Mouse (Mus musculus): ENCODE measurements around the gene Bub1. TPM values are rescaled to one million over a fixed set of nuclear protein-coding genes. Genes with fewer than 3 reads are reported as not detected.

Gene Bub1
- polyA plus RNA-seq, 1 experiment from 2014 or later, result 39.7 TPM

DNA sequence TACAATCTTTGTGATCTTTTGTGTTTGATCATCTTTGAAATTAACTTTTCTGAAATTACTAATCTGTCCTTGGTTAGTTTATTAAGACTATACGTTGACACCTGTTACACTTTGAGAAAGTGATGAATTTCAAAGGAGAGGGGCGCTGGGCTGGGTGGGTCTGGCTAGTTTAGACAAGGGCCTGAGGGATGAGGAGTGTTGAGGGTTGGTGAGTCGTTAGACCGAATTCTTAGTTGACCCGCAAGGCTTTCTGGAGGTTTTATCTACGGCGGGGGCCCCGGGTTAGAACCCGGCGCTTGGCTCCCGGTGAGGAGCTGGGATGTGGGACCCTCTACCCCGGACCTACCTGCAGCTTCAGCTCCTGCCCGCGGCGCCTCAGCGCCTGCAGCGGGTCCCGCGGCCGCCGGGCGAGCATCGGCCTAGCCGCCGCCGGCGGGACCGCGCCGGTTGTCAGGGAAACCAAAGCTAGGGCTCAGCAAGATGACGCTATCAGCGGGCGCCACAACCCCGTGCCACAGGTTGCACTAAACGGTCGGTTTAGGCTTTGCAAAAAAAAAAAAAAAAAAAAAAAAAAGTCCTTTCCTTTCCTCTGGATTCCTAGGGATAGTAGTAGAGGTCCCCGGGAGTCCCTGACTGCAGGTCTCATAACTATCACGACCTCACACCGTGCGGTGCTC is 43.1 kb downstream of the Bub1 start, which contains the start of gene Nphp1:
TSS of gene Nphp1 (minus strand) at position 458 of the 677 bp plus-strand sequence.
- Histone ChIP-seq H3K4me2 (ENCODE audit: low read depth, low read length) (peak within 1 kb of the TSS; percentile 58), H3K27ac (ENCODE audit: low read length) (0 out of 2 replicates have a peak within 1 kb of the TSS, but pooled peaks have one; percentile 50), H3K9me3 (replicated peaks; ENCODE audit: control insufficient read depth, low read length) (no peaks in the 10 kb centered on the region), H3K36me3 (ENCODE audit: control insufficient read depth, insufficient read depth, low read length) (no peaks in the 10 kb centered on the region), H3K4me1 (ENCODE audit: control insufficient read depth, insufficient read depth, low read length) (peaks cover 6% of the 10 kb centered on the region; the same call in 1 of the 2 replicates), H3K27me3 (ENCODE audit: control insufficient read depth, insufficient read depth, low read length) (no peaks in the 10 kb centered on the region), H3K9ac (ENCODE audit: low read length) (peak within 1 kb of the TSS; percentile 87), H3K4me3 (replicated peaks; ENCODE audit: low read length) (peak within 1 kb of the TSS; percentile 86)
- ATAC-seq (ENCODE audit: insufficient read depth, low FRiP score), result peak; percentile 78
- WGBS, result under 1% methylated on average over 40 of the region's 40 CpGs

DNA sequence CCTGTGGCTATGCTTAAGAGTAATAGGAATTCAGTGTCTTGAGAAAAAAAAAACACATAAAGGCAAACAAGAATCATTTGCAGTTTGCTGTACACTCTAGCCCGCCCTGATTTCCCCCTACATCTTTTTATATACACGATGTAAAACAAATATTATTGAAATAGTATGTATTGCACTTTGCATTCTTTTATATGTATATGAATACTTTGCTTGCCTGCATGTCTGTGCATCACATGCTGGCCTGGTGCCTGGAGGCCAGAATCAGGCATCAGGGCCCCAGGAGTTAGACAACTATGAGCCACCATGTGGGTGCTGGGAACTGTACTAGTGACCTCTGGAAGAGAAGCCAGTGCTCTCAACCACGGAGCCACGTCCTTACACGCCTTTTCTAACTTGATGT is 44.4 kb downstream of the Bub1 start:
- no peaks in the 10 kb centered on the region for H3K36me3 ChIP-seq (ENCODE audit: control insufficient read depth, insufficient read depth, low read length)
- no peak overlapping the region for H3K4me2 ChIP-seq (ENCODE audit: low read depth, low read length)
- H3K27me3 ChIP-seq (ENCODE audit: control insufficient read depth, insufficient read depth, low read length), result no peaks in the 10 kb centered on the region
- H3K27ac ChIP-seq (ENCODE audit: low read length), result no peak overlapping the region
- peaks cover 6% of the 10 kb centered on the region; the same call in 1 of the 2 replicates for H3K4me1 ChIP-seq (ENCODE audit: control insufficient read depth, insufficient read depth, low read length)
- no peak overlapping the region for H3K4me3 ChIP-seq (replicated peaks; ENCODE audit: low read length)
- no peaks in the 10 kb centered on the region for H3K9me3 ChIP-seq (replicated peaks; ENCODE audit: control insufficient read depth, low read length)
- 83% methylated on average over 5 of the region's 5 CpGs for WGBS
- H3K9ac ChIP-seq (ENCODE audit: low read length), result no peak overlapping the region
- ATAC-seq (ENCODE audit: insufficient read depth, low FRiP score), result no peak

DNA sequence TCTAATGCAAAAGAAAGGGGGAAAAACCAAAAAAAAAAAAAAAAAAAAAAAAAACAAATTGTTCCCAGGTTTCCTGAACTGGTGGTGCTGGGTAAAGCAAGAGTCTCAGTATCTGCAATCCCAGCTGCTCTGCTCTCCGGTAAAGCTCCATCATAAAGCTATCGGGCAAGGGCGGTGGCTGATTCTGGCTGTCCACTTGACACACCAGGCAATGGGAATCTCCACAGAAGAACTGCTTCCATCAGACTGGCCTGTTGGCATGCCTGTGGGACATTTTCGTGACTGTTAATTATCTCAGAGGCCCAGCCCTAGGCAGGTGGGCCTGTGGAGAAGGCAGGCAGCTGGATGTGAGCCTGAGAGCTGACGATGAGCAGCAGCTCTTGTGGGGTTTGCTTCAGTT is 53.2 kb downstream of the Bub1 start:
- no peaks in the 10 kb centered on the region for H3K4me1 ChIP-seq (ENCODE audit: control insufficient read depth, insufficient read depth, low read length)
- no peak overlapping the region for H3K27ac ChIP-seq (ENCODE audit: low read length)
- WGBS, result 83% methylated on average over 5 of the region's 5 CpGs
- no peaks in the 10 kb centered on the region for H3K9me3 ChIP-seq (replicated peaks; ENCODE audit: control insufficient read depth, low read length)
- no peak overlapping the region for H3K4me2 ChIP-seq (ENCODE audit: low read depth, low read length)
- H3K4me3 ChIP-seq (replicated peaks; ENCODE audit: low read length), result no peak overlapping the region
- no peaks in the 10 kb centered on the region for H3K27me3 ChIP-seq (ENCODE audit: control insufficient read depth, insufficient read depth, low read length)
- H3K9ac ChIP-seq (ENCODE audit: low read length), result no peak overlapping the region
- H3K36me3 ChIP-seq (ENCODE audit: control insufficient read depth, insufficient read depth, low read length), result no peaks in the 10 kb centered on the region
- ATAC-seq (ENCODE audit: insufficient read depth, low FRiP score), result no peak

DNA sequence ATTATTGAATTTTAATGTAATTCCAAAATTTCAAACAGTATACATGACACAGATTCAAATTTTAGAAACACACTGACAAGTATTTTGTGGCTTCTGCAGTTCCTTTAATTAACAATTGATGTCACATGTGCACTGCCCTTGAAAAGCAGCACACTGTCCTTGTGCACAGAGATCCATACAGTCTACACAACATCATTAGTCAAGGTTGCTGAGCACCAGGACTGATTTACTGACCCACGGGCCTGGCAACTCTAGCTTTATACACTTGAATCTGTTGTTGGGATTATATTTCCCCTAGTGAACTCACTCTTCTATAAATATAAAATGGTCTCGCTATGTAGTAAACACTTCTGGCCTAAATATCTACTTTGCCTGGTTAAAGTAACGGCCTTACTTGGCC is 56.7 kb downstream of the Bub1 start:
- Histone ChIP-seq H3K27me3 (ENCODE audit: control insufficient read depth, insufficient read depth, low read length) (no peaks in the 10 kb centered on the region), H3K4me2 (ENCODE audit: low read depth, low read length) (no peak overlapping the region), H3K36me3 (ENCODE audit: control insufficient read depth, insufficient read depth, low read length) (no peaks in the 10 kb centered on the region; the same call in 1 of the 2 replicates), H3K27ac (ENCODE audit: low read length) (no peak overlapping the region), H3K9ac (ENCODE audit: low read length) (no peak overlapping the region), H3K4me1 (ENCODE audit: control insufficient read depth, insufficient read depth, low read length) (no peaks in the 10 kb centered on the region), H3K4me3 (replicated peaks; ENCODE audit: low read length) (no peak overlapping the region), H3K9me3 (replicated peaks; ENCODE audit: control insufficient read depth, low read length) (no peaks in the 10 kb centered on the region)
- 75% methylated on average over 3 of the region's 3 CpGs for WGBS
- no peak for ATAC-seq (ENCODE audit: insufficient read depth, low FRiP score)

DNA sequence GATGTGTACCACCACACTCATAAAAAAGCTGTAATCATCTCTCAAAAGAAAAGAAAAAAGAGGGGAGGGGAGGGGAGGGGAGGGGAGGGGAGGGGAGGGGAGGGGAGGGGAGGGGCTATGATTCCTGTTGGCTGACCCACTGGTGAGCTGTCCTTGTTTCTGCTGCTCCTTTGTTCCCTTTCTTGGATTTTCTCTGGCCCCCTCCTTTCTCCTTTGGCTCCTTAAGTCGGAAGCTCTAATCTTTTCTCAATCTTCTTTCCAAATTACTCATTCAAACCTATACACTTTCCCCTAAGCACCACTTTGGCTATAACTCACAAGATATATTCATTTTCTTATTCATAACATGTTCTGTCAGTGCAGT is 57.1 kb downstream of the Bub1 start:
- Histone ChIP-seq H3K9me3 (replicated peaks; ENCODE audit: control insufficient read depth, low read length) (no peaks in the 10 kb centered on the region), H3K4me3 (replicated peaks; ENCODE audit: low read length) (no peak overlapping the region), H3K36me3 (ENCODE audit: control insufficient read depth, insufficient read depth, low read length) (no peaks in the 10 kb centered on the region; the same call in 1 of the 2 replicates), H3K4me2 (ENCODE audit: low read depth, low read length) (no peak overlapping the region), H3K27me3 (ENCODE audit: control insufficient read depth, insufficient read depth, low read length) (no peaks in the 10 kb centered on the region), H3K9ac (ENCODE audit: low read length) (no peak overlapping the region), H3K4me1 (ENCODE audit: control insufficient read depth, insufficient read depth, low read length) (no peaks in the 10 kb centered on the region), H3K27ac (ENCODE audit: low read length) (no peak overlapping the region)
- ATAC-seq (ENCODE audit: insufficient read depth, low FRiP score), result no peak
- WGBS, result 33% methylated on average over 1 of the region's 1 CpGs

DNA sequence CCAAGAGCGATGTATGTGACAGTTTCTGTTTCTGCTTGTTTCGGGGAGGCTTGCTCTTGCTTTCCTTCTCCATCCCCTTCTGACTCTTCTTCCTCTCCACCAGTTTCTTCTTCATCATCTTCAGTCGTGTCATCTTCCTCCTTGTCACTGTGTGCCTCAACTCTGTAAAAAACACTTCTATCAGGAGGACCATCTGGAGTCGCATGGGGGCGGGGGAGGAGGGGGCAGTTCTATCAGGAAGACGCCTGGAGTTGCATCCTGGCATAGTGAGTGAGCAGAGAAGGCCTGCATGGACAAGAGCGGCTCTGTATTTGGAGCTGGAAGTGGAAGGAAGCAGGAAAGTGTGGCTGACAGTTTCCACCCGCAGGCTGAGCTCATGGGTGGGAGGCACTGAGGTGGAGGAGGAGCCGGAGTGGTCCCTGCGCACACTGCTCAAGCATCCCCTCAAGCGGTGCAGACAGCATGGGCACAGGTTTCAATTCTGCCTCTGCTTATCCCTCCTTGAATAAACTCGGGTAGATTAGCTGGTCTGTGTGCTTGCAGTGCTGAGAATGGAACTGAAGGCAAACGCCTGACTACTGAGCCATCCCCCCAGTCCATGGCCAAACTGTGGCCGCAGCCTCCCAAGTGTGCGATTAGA is 57.6 kb downstream of the Bub1 start:
- 60% methylated on average over 15 of the region's 15 CpGs for WGBS
- ATAC-seq (ENCODE audit: insufficient read depth, low FRiP score), result no peak
- H3K4me2 ChIP-seq (ENCODE audit: low read depth, low read length), result no peak overlapping the region

DNA sequence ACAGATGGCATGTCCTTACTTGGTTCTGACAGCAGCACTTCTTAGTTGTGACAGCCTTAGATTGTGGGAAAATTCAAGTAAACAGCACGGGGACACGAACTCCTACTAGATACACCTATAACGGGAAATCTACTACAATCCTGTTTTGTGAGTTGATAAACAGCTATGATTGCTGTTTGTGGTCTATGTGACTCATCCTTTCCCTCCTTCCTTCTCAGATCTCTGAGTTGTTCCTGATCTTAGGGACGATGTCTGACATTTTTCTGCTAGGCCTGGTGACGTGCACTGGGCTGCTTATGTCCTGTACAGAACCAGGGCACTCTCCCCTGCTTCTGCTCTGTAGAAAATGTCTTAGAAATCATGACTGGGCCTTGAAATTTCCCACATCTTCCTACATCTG is 70.1 kb downstream of the Bub1 start:
- 79% methylated on average over 5 of the region's 5 CpGs for WGBS
- Histone ChIP-seq H3K4me2 (ENCODE audit: low read depth, low read length) (no peak overlapping the region), H3K9me3 (replicated peaks; ENCODE audit: control insufficient read depth, low read length) (no peaks in the 10 kb centered on the region), H3K27me3 (ENCODE audit: control insufficient read depth, insufficient read depth, low read length) (no peaks in the 10 kb centered on the region), H3K36me3 (ENCODE audit: control insufficient read depth, insufficient read depth, low read length) (no peaks in the 10 kb centered on the region), H3K27ac (ENCODE audit: low read length) (no peak overlapping the region), H3K4me1 (ENCODE audit: control insufficient read depth, insufficient read depth, low read length) (no peaks in the 10 kb centered on the region), H3K9ac (ENCODE audit: low read length) (no peak overlapping the region), H3K4me3 (replicated peaks; ENCODE audit: low read length) (no peak overlapping the region)
- no peak for ATAC-seq (ENCODE audit: insufficient read depth, low FRiP score)

More for the DNA sequence above, 57.6 kb downstream of the Bub1 start:
- no peak overlapping the region for H3K27ac ChIP-seq (ENCODE audit: low read length)
- no peak overlapping the region for H3K4me3 ChIP-seq (replicated peaks; ENCODE audit: low read length)
- H3K27me3 ChIP-seq (ENCODE audit: control insufficient read depth, insufficient read depth, low read length), result no peaks in the 10 kb centered on the region
- no peaks in the 10 kb centered on the region; the same call in 1 of the 2 replicates for H3K36me3 ChIP-seq (ENCODE audit: control insufficient read depth, insufficient read depth, low read length)
- no peaks in the 10 kb centered on the region for H3K4me1 ChIP-seq (ENCODE audit: control insufficient read depth, insufficient read depth, low read length)
- no peak overlapping the region; the same call in 1 of the 2 replicates for H3K9ac ChIP-seq (ENCODE audit: low read length)
- no peaks in the 10 kb centered on the region for H3K9me3 ChIP-seq (replicated peaks; ENCODE audit: control insufficient read depth, low read length)

DNA sequence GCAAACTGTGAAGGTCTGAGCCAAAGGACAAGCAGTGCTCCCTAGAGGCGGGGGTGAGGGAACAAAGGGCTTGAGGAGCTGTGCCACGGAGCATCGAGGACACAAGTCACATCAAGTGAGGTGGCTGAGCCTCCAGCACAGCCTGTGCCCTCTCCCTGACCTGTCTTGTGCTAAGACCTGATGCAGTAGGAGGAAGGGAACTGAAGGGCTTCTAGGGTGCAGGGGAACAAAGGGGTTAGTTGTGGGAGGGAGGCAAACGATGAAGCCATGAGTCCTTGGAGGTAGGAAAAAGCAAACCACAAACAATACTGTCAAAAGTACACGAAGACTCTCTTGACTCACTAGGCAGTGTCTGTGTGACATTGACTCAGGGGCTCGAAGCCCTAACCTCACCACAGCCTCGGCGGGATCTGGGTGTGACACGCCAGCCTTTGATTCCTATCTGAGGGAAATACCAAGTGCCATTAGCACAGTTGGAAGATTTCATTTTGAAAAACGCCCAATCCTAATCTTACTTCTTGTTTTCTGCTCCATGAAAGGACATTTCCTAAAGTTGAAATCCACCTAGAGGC is 71.2 kb downstream of the Bub1 start:
- whole genome bisulfite sequencing, result 61% methylated on average over 10 of the region's 10 CpGs
- no peak for ATAC-seq (ENCODE audit: insufficient read depth, low FRiP score)
- Histone ChIP-seq H3K9me3 (replicated peaks; ENCODE audit: control insufficient read depth, low read length) (no peaks in the 10 kb centered on the region), H3K4me1 (ENCODE audit: control insufficient read depth, insufficient read depth, low read length) (no peaks in the 10 kb centered on the region), H3K27me3 (ENCODE audit: control insufficient read depth, insufficient read depth, low read length) (no peaks in the 10 kb centered on the region), H3K9ac (ENCODE audit: low read length) (no peak overlapping the region), H3K4me3 (replicated peaks; ENCODE audit: low read length) (no peak overlapping the region), H3K36me3 (ENCODE audit: control insufficient read depth, insufficient read depth, low read length) (no peaks in the 10 kb centered on the region), H3K4me2 (ENCODE audit: low read depth, low read length) (no peak overlapping the region), H3K27ac (ENCODE audit: low read length) (no peak overlapping the region)

DNA sequence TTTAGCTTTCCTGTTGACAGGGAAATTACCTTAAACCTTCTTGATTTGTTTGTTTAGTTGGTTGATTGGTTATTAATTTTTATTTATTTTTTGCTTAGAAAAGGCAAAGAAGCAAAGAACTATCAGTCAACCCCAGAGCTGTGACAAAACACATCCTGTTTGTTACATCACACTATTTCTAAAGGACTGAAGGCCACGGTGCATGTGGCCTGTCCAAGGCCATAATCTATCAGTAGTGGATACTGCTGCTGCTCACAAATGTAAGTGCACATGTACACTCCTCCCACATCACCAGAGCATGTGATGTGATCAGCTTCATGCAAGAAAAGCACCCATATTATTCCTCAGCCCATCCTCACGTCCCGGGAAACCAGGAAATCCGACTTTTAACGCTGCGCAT is 71.7 kb downstream of the Bub1 start:
- H3K4me1 ChIP-seq (ENCODE audit: control insufficient read depth, insufficient read depth, low read length), result no peaks in the 10 kb centered on the region
- H3K4me3 ChIP-seq (replicated peaks; ENCODE audit: low read length), result no peak overlapping the region
- no peak overlapping the region for H3K9ac ChIP-seq (ENCODE audit: low read length)
- 88% methylated on average over 6 of the region's 6 CpGs for WGBS
- H3K9me3 ChIP-seq (replicated peaks; ENCODE audit: control insufficient read depth, low read length), result no peaks in the 10 kb centered on the region
- no peaks in the 10 kb centered on the region for H3K36me3 ChIP-seq (ENCODE audit: control insufficient read depth, insufficient read depth, low read length)
- H3K27ac ChIP-seq (ENCODE audit: low read length), result no peak overlapping the region
- no peak for ATAC-seq (ENCODE audit: insufficient read depth, low FRiP score)
- H3K27me3 ChIP-seq (ENCODE audit: control insufficient read depth, insufficient read depth, low read length), result no peaks in the 10 kb centered on the region
- H3K4me2 ChIP-seq (ENCODE audit: low read depth, low read length), result no peak overlapping the region
